Comparison of ENCODE assay signal across 1 mouse cellular context in genomic region chr8:123278445-123278844, GRCm38 (mm10).
A peak's percentile ranks its signal among the peaks of the same experiment; 100 is the strongest.
TF ChIP-seq lines count a peak whose summit lies in the region.

No protein-coding gene starts in this region.

TF ChIP-seq in C2C12, 6 proteins besides CTCF, POLR2A, EP300 and RAD21:
- no peak for TF ChIP-seq USF1 (IDR thresholded peaks at IDR 0.05; ENCODE audit: low read depth)
- peak; percentile 7 for TF ChIP-seq MAX (IDR thresholded peaks at IDR 0.05)
- TF ChIP-seq MYOD1 (IDR thresholded peaks at IDR 0.05; ENCODE audit: control insufficient read depth, insufficient read length, low read depth): no peak
- no peak for TF ChIP-seq MYOG (IDR thresholded peaks at IDR 0.05; ENCODE audit: control insufficient read depth, extremely low read depth, insufficient read length)
- TF ChIP-seq CEBPB (IDR thresholded peaks at IDR 0.05; ENCODE audit: low read depth): no peak
- TF ChIP-seq FOSL1 (IDR thresholded peaks at IDR 0.05; ENCODE audit: insufficient read depth, low read length, poor library complexity, severe bottlenecking): no peak
TF ChIP-seq in C2C12: peak in this region for 1.
